Mouse (Mus musculus): Measurements from ENCODE around the gene Amotl1.

DNA sequence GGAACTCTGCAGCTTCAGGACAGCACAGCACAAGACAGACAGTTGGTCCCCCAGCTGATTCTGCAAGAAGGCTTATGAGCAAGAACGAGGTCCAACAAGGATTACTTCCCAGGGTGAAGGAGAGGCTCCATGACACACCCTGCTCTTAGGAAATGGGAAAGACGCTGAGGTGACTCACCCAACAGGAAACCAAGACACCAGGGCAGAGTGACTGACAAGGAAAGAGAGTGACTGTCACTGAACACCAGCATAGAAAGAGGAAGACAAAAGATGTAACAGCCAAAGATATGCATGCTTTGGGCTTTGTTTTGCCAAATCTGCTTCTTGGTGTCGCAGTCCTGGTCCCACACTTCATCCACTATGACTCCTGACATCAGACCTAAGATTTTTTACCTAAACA is 40.5 kb downstream of the Amotl1 start:
- no peak for TF ChIP-seq CTCF (conservative IDR thresholded peaks at IDR 0.05; ENCODE audit: insufficient read depth, insufficient read length, low read depth, low read length)
- TF ChIP-seq POLR2A (IDR thresholded peaks at IDR 0.05; ENCODE audit: low read depth, low read length), result no peak

All from kidney, adult 2 months (tissue).